Mouse (Mus musculus) forelimb bud, embryonic 11.5 days (tissue): ENCODE measurements around the gene Twnk.
A peak's percentile ranks its signal among the peaks of the same experiment; 100 is the strongest.

Experiments used
- DNase-seq: peaks from one replicate; pipeline ENCODE4 v3.0.0-alpha.2; 2012; ENCODE audit warnings: low read depth, low spot score

Gene Twnk

DNA sequence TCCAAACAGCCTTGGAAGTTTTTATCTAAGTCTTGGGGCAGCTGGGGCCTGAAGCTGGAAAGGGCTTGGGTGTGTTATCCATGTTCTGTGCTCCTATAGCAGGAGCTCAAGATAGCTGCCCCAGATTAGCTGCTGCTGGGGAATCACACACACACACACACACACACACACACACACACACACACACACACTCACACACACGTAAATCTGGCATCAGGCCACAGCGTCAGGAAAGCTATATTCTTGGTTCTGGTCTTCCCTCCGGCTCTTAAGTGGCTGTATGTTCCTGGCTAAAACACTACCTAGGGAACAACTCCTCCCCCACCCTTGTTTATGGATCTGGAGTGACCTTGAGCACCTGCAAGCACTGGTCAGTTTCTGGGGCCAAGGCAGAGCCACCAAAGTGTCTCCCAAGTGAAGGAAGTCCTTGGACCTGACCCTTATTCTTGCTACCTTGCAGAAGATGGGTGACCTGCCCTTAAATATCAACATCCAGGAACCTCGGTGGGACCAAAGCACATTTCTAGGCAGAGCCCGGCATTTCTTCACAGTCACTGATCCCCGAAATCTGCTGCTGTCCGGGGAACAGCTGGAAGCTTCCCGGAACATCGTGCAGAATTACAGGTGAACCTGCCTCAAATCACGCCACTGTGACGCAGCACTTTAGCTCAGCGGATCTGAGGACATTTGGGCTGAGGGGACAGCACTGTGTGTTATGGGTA is 43.3 kb downstream of the Twnk start:
- DNase-seq: no peak

DNA sequence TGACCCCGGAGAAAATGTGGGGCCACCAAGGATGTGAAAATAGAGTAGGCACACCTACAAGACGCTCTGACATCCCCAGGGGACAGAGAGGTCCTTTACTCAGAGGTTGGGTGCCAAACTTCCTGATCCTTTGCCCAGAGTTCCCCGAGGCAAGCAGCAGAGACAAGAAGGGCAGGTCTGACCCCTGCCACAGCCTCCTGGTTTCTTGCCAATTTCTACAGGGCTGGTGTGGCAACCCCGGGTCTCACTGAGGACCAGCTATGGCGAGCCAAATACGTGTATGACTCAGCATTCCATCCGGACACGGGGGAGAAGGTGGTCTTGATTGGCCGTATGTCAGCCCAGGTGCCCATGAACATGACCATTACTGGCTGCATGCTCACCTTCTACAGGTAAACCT is 44.1 kb downstream of the Twnk start:
- DNase-seq: no peak

DNA sequence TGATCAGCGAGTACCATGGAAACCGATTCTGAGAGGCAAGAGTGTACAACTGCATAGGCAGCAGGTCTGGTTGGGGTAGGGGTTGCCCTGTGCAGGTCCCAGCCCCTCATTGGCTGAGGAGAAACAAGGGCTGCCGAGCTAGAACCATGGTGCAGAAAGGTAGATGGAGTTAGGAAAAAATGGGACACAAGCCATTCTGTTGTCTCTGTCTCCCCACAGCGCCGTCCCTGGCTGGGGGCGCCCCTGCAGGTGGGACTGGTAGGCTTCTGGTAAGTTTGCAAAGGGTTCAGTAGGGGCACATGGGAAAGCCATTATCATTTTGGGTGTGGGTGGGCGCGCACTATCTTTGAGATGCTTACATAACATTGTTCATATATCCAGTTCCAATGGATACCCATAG is 48.0 kb downstream of the Twnk start:
- DNase-seq: no peak

DNA sequence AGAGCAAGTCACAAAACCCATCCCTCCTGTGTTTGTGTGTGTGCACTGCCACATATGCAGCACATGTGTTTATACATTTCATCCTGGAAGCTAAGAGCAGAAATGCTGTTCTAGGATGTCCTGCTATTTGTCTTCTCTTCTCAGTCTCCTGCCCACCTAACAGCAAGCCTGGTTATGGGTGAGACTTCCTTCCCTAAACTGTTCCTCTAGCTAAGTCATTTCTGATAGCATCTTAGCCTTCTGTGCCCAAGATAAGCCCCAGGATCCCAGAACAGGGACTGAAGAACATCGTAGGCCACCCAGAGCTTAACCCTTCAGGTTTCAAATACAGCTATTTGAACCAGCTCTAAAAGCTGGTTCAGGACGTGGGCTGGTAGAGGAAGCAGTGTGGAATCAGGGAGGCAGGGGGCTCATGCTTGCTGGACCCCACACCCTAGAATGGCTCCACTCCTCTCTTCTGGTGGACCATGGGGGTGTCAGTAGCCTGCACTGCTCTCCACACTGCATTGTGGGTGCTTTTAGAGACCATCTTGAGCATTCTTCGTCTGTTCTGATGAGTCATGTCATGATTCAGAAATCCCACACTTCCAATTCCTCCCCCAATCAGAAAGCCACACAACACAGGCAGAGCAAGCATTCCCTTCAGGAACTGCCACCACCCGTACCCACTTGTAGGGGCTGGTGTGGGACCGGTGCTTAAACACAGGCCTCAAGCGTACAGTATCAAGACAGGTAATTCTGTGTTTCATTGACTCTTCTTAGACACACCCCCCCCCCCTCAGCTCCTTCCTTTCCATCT is 49.6 kb downstream of the Twnk start:
- DNase-seq: no peak

DNA sequence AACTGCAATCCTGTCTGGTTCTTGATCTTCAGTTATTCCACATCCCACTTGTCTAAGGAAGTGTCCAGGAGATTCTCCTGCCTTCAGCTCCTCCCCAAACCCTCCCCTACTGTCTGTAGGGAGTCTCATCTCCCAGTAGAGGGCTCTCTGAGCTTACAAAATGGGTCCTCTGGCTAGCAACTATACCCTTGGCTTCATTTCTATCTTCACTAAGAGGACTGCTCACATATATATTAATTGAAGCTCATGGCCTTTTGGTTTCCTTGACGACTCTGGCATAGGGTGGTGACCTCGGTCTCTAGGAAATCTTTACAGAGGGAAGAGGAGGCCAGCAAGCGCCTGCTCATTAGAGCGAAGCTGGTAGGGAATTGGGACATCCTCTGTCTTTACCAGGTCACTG is 50.9 kb downstream of the Twnk start:
- DNase-seq: no peak

DNA sequence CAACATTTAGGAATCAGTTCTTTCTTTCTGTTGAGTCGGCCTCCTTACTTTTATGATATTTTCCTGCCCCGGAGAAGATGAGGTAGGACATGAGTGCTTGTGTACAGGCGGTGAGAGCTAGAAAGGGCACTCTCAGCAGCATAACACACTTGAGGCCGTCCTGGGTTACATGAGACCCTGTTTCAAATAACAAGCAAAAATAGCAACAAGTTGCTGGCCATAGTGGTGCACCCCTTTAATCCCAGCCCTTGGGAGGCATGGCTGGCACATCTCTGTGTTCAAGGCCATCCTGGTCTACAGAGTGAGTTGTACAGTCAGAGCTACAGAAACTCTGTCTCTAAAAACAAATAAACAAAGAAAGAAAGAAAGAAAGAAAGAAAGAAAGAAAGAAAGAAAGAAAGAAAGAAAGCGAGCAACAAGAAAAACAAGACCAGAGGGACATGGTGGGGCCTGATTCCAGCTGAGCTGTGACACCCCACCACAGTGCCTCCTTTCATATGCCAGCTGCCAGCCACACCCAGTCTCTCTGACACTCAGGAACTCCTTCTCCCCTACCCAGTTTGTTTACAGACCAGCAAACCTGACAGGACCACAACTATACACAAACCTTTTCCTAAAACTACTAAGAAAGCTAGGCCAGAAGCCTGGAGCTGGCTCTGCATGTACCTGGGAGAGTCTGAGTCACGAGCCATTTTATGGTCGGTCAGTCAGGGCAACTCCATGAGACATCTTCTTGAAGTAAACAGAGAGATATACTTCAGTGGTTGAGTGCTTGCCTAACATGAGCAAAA is 51.6 kb downstream of the Twnk start:
- DNase-seq: no peak

DNA sequence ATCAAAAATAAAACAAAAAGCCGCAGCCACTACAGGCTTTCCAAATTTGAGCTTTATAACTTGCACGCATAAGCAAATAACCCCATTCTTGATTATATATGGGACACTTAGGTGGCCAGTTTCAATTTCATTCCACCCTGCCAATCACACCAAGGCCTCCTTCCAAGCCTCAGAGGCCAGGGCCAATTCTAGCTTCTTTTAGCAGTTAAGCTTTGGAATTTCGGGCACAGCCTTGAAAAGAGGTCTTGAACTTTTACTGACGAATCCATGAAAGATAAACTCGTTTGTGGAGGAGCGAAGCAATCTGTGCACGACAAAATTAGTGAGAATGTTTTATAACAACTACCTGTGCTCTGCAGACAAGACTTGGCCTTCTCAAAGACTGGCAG is 52.3 kb downstream of the Twnk start:
- no peak for DNase-seq

DNA sequence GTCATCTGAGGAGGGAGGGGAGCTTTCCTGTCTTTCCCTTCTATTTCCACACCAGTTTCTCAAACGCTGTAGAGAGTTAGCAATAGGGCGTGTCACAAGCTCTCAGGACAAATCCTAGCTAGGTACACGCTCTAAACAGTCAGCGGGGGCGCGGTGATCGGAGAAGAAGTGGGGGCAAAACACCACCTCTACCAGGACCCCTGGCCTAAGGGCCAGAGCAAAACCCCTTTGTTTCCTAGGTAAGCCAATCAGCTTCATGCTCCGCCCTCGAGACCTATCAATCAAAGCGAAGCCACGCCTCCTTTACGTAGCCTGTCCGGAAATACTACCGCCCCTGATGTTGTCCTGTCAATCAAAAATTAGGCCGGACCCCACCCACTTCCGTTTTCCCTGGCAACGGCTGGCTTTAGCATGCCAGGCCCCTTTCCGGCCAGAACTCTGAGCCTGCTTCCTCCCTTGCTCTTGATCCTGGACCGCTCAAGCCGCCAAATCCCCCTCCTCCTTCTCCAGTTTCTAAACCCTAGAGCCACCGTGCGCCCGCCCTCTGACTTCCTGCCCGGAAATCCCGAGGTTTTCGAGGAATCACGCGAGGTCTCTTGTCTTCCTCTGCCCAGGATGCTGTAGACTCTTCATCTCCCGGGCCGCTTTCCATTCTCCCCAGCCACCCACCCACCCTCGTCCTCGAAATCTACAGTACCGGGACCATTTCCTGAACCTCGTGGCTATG is 52.8 kb downstream of the Twnk start:
- peak; percentile 99 for DNase-seq

DNA sequence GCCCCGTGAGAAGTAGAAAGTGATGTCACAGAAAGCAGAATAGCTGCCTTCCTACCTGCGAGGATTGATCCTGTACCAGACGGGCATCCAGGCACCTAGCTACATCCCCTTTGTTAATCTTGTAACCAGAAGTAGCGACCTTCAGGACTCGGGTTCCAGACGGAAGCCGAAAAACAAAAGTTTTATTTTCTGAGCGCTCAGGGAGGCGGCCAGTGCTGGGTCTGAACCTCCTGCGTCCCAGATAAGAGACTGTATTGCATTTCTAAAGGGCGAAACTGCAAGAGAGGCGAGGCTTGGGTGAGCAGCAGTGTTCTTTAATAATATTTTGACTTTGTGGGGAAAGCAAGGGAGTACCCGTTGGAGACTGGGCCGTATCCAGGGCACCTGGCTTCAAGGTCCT is 53.4 kb downstream of the Twnk start:
- DNase-seq: no peak
